Mouse (Mus musculus): ENCODE measurements around the gene Trim15.
A peak's percentile ranks its signal among the peaks of the same experiment; 100 is the strongest.

DNA sequence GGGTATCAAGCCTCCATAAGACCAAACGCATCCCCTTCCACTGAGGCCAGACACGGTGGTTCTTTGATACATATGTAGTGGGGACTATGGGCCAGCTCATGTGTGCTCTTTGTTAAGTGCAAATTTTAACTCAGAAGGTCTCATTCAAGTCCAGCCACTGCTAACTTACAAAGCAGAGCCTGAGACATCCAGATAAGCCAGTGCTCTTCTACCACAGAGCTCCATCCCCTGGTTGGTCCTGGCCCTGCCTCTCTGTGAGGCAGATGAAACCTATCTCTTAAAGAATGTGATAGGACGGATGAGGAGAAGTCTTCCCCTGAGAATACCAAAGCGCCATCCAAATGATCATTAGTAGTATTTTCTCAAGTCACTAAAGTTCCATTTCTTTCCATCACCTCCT lies 32.4 kb upstream of the Trim15 start:
- TF ChIP-seq CTCF (IDR thresholded peaks at IDR 0.05; ENCODE audit: extremely low read depth, insufficient read length, insufficient replicate concordance, low read depth, low read length) = peak; percentile 9; the same call in 1 of the 2 replicates
- no peak for TF ChIP-seq POLR2A (IDR thresholded peaks at IDR 0.05; ENCODE audit: low read depth, low read length)

Data from small intestine, adult 2 months (tissue).